Mouse (Mus musculus) intestine, postnatal 0 days (tissue): ENCODE measurements at regions not wholly inside any gene's neighbourhood (a gene's known extent, or its start where the extent isn't known, plus 50 kb on each side); places are given as distances from the start of the nearest gene placed in this dataset.

Source experiments
- ATAC-seq: fragments of 200-750 bp; cut with Nextera tagmentation; 2 replicates; pipeline ENCODE4 v1.8.0; 2017; ENCODE audit warnings: mild to moderate bottlenecking, moderate TSS enrichment, moderate library complexity
- H3K27ac ChIP-seq: fragments of 300-500 bp; sonication (generic); 2 replicates; pipeline ENCODE4 v1.5.1; 2014; ENCODE audit warnings: mild to moderate bottlenecking, low read depth, low read length, moderate library complexity
- H3K27me3 ChIP-seq: fragments of 300-500 bp; sonication (generic); replicated peaks from 2 replicates; pipeline ENCODE4 v1.6.1; 2014; ENCODE audit warnings: low read length, mixed read lengths; ENCODE audit not compliant: control insufficient read depth, insufficient read depth
- H3K36me3 ChIP-seq: fragments of 300-500 bp; sonication (generic); 2 replicates; pipeline ENCODE4 v1.6.1; 2014; ENCODE audit warnings: mild to moderate bottlenecking, moderate library complexity; ENCODE audit not compliant: control insufficient read depth, insufficient read depth
- H3K4me1 ChIP-seq: fragments of 300-500 bp; sonication (generic); replicated peaks from 2 replicates; pipeline ENCODE4 v1.6.1; 2014; ENCODE audit warnings: antibody characterized with exemption, low read length, mixed read lengths; ENCODE audit not compliant: control insufficient read depth, insufficient read depth
- H3K4me2 ChIP-seq: fragments of 300-500 bp; sonication (generic); replicated peaks from 2 replicates; pipeline ENCODE4 v1.6.1; 2014; ENCODE audit warnings: low read depth, mild to moderate bottlenecking, moderate library complexity
- H3K4me3 ChIP-seq: fragments of 300-500 bp; sonication (generic); 2 replicates; pipeline ENCODE4 v1.5.1; 2014; ENCODE audit warnings: low read depth, low read length
- H3K9ac ChIP-seq: fragments of 300-500 bp; sonication (generic); 2 replicates; pipeline ENCODE4 v1.6.1; 2014; ENCODE audit warnings: mild to moderate bottlenecking, low read depth, low read length
- H3K9me3 ChIP-seq: fragments of 300-500 bp; sonication (generic); 2 replicates; pipeline ENCODE4 v1.6.1; 2016; ENCODE audit warnings: mixed run types; ENCODE audit not compliant: control insufficient read depth
- CTCF ChIP-seq: sonication (generic); IDR thresholded peaks from 2 replicates; pipeline ENCODE4 v1.5.1; 2016; ENCODE audit warnings: low read depth, mild to moderate bottlenecking, control low read depth, antibody characterized with exemption, moderate library complexity
- WGBS: fragments of 180-500 bp; shearing (Covaris S2); extraction: QIAGEN DNeasy Blood & Tissue Kit; methylation state at CpG from one replicate; pipeline ENCODE4 v1.1.7; 2014; 5-methylcytosine and 5-hydroxymethylcytosine counted together

GRCm38 (mm10) chr5:91278466-91278865, 124.3 kb downstream of the Btc start:
- ATAC-seq = no peak
- WGBS = 41% methylated on average over 3 of the region's 3 CpGs
- Histone ChIP-seq H3K9ac (no peak overlapping the region), H3K4me1 (no peaks in the 10 kb centered on the region; the same call in 1 of the 2 replicates), H3K36me3 (no peaks in the 10 kb centered on the region), H3K9me3 (no peaks in the 10 kb centered on the region), H3K4me2 (no peak overlapping the region), H3K27ac (peak overlapping the region; percentile 30; the same call in 1 of the 2 replicates), H3K27me3 (no peaks in the 10 kb centered on the region), H3K4me3 (no peak overlapping the region)
- TF ChIP-seq CTCF = no peak

GRCm38 (mm10) chr5:91279464-91279863, 123.3 kb downstream of the Btc start:
- Histone ChIP-seq H3K4me1 (no peaks in the 10 kb centered on the region), H3K9me3 (no peaks in the 10 kb centered on the region), H3K9ac (no peak overlapping the region), H3K36me3 (no peaks in the 10 kb centered on the region), H3K27ac (peak overlapping the region; percentile 46; the same call in 1 of the 2 replicates), H3K4me3 (no peak overlapping the region), H3K4me2 (no peak overlapping the region), H3K27me3 (no peaks in the 10 kb centered on the region)
- WGBS = 37% methylated on average over 2 of the region's 2 CpGs
- ATAC-seq = no peak; the same call in 1 of the 2 replicates
- no peak for TF ChIP-seq CTCF

GRCm38 (mm10) chr5:91282969-91283368, 119.8 kb downstream of the Btc start:
- 74% methylated on average over 7 of the region's 7 CpGs for whole genome bisulfite sequencing
- Histone ChIP-seq H3K27ac (no peak overlapping the region), H3K4me2 (no peak overlapping the region), H3K4me1 (0 out of 2 replicates have a peak, but pooled peaks cover 2% of the 10 kb centered on the region), H3K4me3 (no peak overlapping the region), H3K9ac (no peak overlapping the region), H3K36me3 (no peaks in the 10 kb centered on the region), H3K27me3 (no peaks in the 10 kb centered on the region), H3K9me3 (no peaks in the 10 kb centered on the region)
- no peak for ATAC-seq
- no peak for TF ChIP-seq CTCF

GRCm38 (mm10) chr5:91293073-91293472, 109.7 kb downstream of the Btc start:
- Histone ChIP-seq H3K9me3 (no peaks in the 10 kb centered on the region), H3K27ac (peak overlapping the region; percentile 54), H3K4me1 (no peaks in the 10 kb centered on the region), H3K9ac (no peak overlapping the region), H3K4me2 (no peak overlapping the region), H3K4me3 (no peak overlapping the region), H3K36me3 (no peaks in the 10 kb centered on the region), H3K27me3 (no peaks in the 10 kb centered on the region)
- WGBS = 25% methylated on average over 4 of the region's 4 CpGs
- ATAC-seq = peak; percentile 99
- TF ChIP-seq CTCF = no peak

GRCm38 (mm10) chr5:91294957-91295356, 107.8 kb downstream of the Btc start:
- 86% methylated on average over 3 of the region's 3 CpGs for WGBS
- no peak for ATAC-seq
- Histone ChIP-seq H3K4me2 (no peak overlapping the region), H3K9me3 (no peaks in the 10 kb centered on the region), H3K36me3 (no peaks in the 10 kb centered on the region), H3K4me1 (no peaks in the 10 kb centered on the region), H3K27me3 (no peaks in the 10 kb centered on the region), H3K27ac (no peak overlapping the region), H3K9ac (no peak overlapping the region), H3K4me3 (no peak overlapping the region)
- TF ChIP-seq CTCF = no peak

- H3K9ac ChIP-seq = no peak overlapping the region
- H3K4me2 ChIP-seq = no peak overlapping the region
- H3K36me3 ChIP-seq = no peaks in the 10 kb centered on the region
- ATAC-seq = no peak
- H3K9me3 ChIP-seq = no peaks in the 10 kb centered on the region
- no peak overlapping the region for H3K4me3 ChIP-seq
- no peak for TF ChIP-seq CTCF
- no peak overlapping the region for H3K27ac ChIP-seq
- WGBS = 44% methylated on average over 2 of the region's 2 CpGs
- no peaks in the 10 kb centered on the region for H3K27me3 ChIP-seq
- H3K4me1 ChIP-seq = no peaks in the 10 kb centered on the region
Observed at GRCm38 (mm10) chr5:91297068-91297467, 105.7 kb downstream of the Btc start.

GRCm38 (mm10) chr5:91302114-91302513, 100.7 kb downstream of the Btc start:
- no peaks in the 10 kb centered on the region for H3K9me3 ChIP-seq
- H3K9ac ChIP-seq = no peak overlapping the region
- no peaks in the 10 kb centered on the region for H3K27me3 ChIP-seq
- no peak overlapping the region for H3K4me2 ChIP-seq
- H3K36me3 ChIP-seq = no peaks in the 10 kb centered on the region
- WGBS = 92% methylated on average over 17 of the region's 17 CpGs
- no peak overlapping the region for H3K27ac ChIP-seq
- H3K4me1 ChIP-seq = no peaks in the 10 kb centered on the region
- no peak for TF ChIP-seq CTCF
- H3K4me3 ChIP-seq = no peak overlapping the region
- no peak for ATAC-seq
